Mouse (Mus musculus): ENCODE data around the gene Fcor. TPM values are rescaled to one million over a fixed set of nuclear protein-coding genes. Genes with fewer than 3 reads are reported as not detected.

Fcor gene
- polyA plus RNA-seq, 1 experiment from 2014 or later, result 9.9 TPM

GRCm38 (mm10) chr8:3687537-3687936, 15.4 kb upstream of the Fcor start:
- 78% methylated on average over 6 of the region's 6 CpGs for WGBS
- H3K4me3 ChIP-seq, result no peak overlapping the region
- no peak overlapping the region for H3K27ac ChIP-seq
- H3K4me2 ChIP-seq, result no peak overlapping the region
- H3K4me1 ChIP-seq, result no peaks in the 10 kb centered on the region
- no peak for ATAC-seq (ENCODE audit: insufficient number of reproducible peaks, low FRiP score, low TSS enrichment, low read depth)
- no peaks in the 10 kb centered on the region for H3K27me3 ChIP-seq
- H3K36me3 ChIP-seq, result no peaks in the 10 kb centered on the region
- no peak overlapping the region for H3K9ac ChIP-seq
- H3K9me3 ChIP-seq, result no peaks in the 10 kb centered on the region

GRCm38 (mm10) chr8:3685422-3685821, 13.3 kb upstream of the Fcor start:
- H3K27me3 ChIP-seq, result no peaks in the 10 kb centered on the region

GRCm38 (mm10) chr8:3684530-3684929, 12.4 kb upstream of the Fcor start:
- Histone ChIP-seq H3K4me3 (no peak overlapping the region), H3K27ac (no peak overlapping the region), H3K4me1 (no peaks in the 10 kb centered on the region), H3K36me3 (peaks cover 19% of the 10 kb centered on the region), H3K27me3 (no peaks in the 10 kb centered on the region), H3K9ac (no peak overlapping the region), H3K4me2 (no peak overlapping the region), H3K9me3 (no peaks in the 10 kb centered on the region)
- ATAC-seq (ENCODE audit: insufficient number of reproducible peaks, low FRiP score, low TSS enrichment, low read depth), result no peak

More at GRCm38 (mm10) chr8:3685422-3685821, 13.3 kb upstream of the Fcor start:
- Histone ChIP-seq H3K9ac (no peak overlapping the region), H3K27ac (no peak overlapping the region), H3K4me1 (no peaks in the 10 kb centered on the region), H3K9me3 (no peaks in the 10 kb centered on the region), H3K4me2 (no peak overlapping the region), H3K36me3 (peaks cover 10% of the 10 kb centered on the region; the same call in 1 of the 2 replicates), H3K4me3 (no peak overlapping the region)
- WGBS, result 63% methylated on average over 5 of the region's 5 CpGs
- no peak for ATAC-seq (ENCODE audit: insufficient number of reproducible peaks, low FRiP score, low TSS enrichment, low read depth)

DNA sequence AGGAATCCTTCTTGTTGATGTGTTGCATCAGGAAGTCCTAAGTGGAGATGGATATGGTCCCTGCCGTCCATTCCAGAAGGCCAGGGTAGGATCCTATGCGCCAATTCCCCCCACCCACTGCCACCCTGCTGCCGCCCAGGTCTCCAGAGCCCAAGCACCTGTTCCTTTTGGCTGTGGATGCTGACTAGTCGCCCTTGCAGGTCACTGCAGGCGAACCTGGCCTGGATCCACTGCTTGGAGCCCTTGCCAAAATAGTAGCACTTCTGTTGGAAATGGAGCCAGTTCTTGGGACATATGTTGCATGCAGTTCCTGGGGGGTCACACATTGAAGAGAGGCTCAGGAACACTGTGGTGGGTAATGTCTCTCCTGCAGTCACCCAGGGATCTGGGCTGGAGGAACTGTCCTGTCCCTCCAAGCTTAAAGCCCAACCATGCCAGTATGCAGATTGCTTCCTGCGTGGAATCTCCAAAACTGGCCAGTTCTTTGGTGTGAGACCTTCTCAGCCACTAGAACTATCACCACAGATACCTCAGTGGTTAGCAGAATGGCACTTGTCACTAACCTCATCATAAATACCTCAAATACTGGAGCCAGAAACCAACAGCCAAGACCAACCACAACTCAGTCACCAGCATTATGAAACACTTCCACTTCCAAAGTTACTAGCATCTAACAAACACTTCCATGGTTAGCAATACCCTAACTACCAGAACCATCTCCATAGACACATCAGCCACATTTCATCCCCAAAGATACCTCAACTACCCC, 11.4 kb upstream of the Fcor start:
- no peak overlapping the region for H3K4me3 ChIP-seq
- no peak overlapping the region for H3K9ac ChIP-seq
- H3K27ac ChIP-seq, result no peak overlapping the region
- WGBS, result 73% methylated on average over 6 of the region's 6 CpGs
- no peaks in the 10 kb centered on the region; the same call in 1 of the 2 replicates for H3K4me1 ChIP-seq
- no peaks in the 10 kb centered on the region for H3K27me3 ChIP-seq
- H3K4me2 ChIP-seq, result no peak overlapping the region
- peaks cover 29% of the 10 kb centered on the region for H3K36me3 ChIP-seq
- ATAC-seq (ENCODE audit: insufficient number of reproducible peaks, low FRiP score, low TSS enrichment, low read depth), result no peak
- no peaks in the 10 kb centered on the region for H3K9me3 ChIP-seq

- WGBS, result 88% methylated on average over 5 of the region's 5 CpGs
- Histone ChIP-seq H3K4me3 (no peak overlapping the region), H3K36me3 (peaks cover 29% of the 10 kb centered on the region), H3K9ac (no peak overlapping the region), H3K27me3 (no peaks in the 10 kb centered on the region), H3K9me3 (no peaks in the 10 kb centered on the region), H3K27ac (no peak overlapping the region), H3K4me2 (no peak overlapping the region), H3K4me1 (peaks cover 8% of the 10 kb centered on the region)
- ATAC-seq (ENCODE audit: insufficient number of reproducible peaks, low FRiP score, low TSS enrichment, low read depth), result no peak
Observed at GRCm38 (mm10) chr8:3682435-3682834, 10.3 kb upstream of the Fcor start.

- H3K36me3 ChIP-seq, result peaks cover 29% of the 10 kb centered on the region
- ATAC-seq (ENCODE audit: insufficient number of reproducible peaks, low FRiP score, low TSS enrichment, low read depth), result no peak
Observed at GRCm38 (mm10) chr8:3679656-3680055, 7.5 kb upstream of the Fcor start.

GRCm38 (mm10) chr8:3679236-3679635, 7.1 kb upstream of the Fcor start:
- Histone ChIP-seq H3K4me2 (no peak overlapping the region), H3K4me3 (no peak overlapping the region), H3K4me1 (peaks cover 13% of the 10 kb centered on the region), H3K9ac (no peak overlapping the region), H3K36me3 (peaks cover 29% of the 10 kb centered on the region), H3K27ac (no peak overlapping the region), H3K27me3 (no peaks in the 10 kb centered on the region), H3K9me3 (no peaks in the 10 kb centered on the region)
- ATAC-seq (ENCODE audit: insufficient number of reproducible peaks, low FRiP score, low TSS enrichment, low read depth), result no peak
- 95% methylated on average over 23 of the region's 23 CpGs for WGBS

More at GRCm38 (mm10) chr8:3679656-3680055, 7.5 kb upstream of the Fcor start:
- Histone ChIP-seq H3K27me3 (no peaks in the 10 kb centered on the region), H3K27ac (no peak overlapping the region), H3K4me1 (peaks cover 13% of the 10 kb centered on the region), H3K4me3 (no peak overlapping the region), H3K9me3 (no peaks in the 10 kb centered on the region), H3K9ac (no peak overlapping the region), H3K4me2 (no peak overlapping the region)
- 83% methylated on average over 5 of the region's 5 CpGs for WGBS

GRCm38 (mm10) chr8:3678831-3679230, 6.7 kb upstream of the Fcor start:
- H3K9ac ChIP-seq, result no peak overlapping the region
- 97% methylated on average over 23 of the region's 23 CpGs for WGBS
- peaks cover 13% of the 10 kb centered on the region for H3K4me1 ChIP-seq
- no peaks in the 10 kb centered on the region for H3K27me3 ChIP-seq
- no peak overlapping the region for H3K27ac ChIP-seq
- H3K4me2 ChIP-seq, result no peak overlapping the region
- H3K4me3 ChIP-seq, result no peak overlapping the region
- H3K36me3 ChIP-seq, result peaks cover 29% of the 10 kb centered on the region
- H3K9me3 ChIP-seq, result no peaks in the 10 kb centered on the region
- ATAC-seq (ENCODE audit: insufficient number of reproducible peaks, low FRiP score, low TSS enrichment, low read depth), result no peak

DNA sequence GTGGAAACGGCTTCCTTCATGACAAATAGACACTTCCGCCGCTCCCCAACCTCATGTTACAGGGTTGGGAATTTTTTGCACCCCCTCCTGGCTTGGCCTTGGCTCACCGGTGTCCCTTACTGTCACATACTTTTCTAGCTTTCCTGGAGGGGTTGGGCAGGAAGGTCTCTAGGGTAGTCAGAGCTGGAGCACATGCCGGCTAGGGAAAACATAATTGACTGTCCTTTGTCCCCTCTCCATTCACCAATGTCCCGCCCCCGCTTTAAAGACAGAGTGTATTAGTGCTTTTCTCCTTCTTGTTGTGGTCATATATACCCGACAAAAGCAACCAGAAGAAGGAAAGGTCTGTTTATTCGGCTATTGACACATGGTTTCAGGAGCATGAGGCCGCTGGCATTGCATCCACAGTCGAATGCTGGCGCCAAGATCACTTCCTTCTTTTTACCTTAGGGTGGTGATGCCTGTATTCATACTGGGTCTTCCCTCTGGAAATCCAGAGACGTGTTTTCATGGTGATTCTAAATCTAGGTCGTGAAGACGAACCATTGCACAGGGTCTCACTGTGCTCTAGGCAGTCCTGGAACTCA, 4.9 kb upstream of the Fcor start:
- ATAC-seq (ENCODE audit: insufficient number of reproducible peaks, low FRiP score, low TSS enrichment, low read depth), result no peak
- Histone ChIP-seq H3K27ac (peak overlapping the region; percentile 93), H3K4me2 (peak overlapping the region; percentile 72), H3K27me3 (no peaks in the 10 kb centered on the region), H3K4me1 (peaks cover 18% of the 10 kb centered on the region), H3K9ac (peak overlapping the region; percentile 95), H3K4me3 (peak overlapping the region; percentile 88), H3K9me3 (no peaks in the 10 kb centered on the region), H3K36me3 (peaks cover 29% of the 10 kb centered on the region)
- WGBS, result 3% methylated on average over 15 of the region's 15 CpGs

DNA sequence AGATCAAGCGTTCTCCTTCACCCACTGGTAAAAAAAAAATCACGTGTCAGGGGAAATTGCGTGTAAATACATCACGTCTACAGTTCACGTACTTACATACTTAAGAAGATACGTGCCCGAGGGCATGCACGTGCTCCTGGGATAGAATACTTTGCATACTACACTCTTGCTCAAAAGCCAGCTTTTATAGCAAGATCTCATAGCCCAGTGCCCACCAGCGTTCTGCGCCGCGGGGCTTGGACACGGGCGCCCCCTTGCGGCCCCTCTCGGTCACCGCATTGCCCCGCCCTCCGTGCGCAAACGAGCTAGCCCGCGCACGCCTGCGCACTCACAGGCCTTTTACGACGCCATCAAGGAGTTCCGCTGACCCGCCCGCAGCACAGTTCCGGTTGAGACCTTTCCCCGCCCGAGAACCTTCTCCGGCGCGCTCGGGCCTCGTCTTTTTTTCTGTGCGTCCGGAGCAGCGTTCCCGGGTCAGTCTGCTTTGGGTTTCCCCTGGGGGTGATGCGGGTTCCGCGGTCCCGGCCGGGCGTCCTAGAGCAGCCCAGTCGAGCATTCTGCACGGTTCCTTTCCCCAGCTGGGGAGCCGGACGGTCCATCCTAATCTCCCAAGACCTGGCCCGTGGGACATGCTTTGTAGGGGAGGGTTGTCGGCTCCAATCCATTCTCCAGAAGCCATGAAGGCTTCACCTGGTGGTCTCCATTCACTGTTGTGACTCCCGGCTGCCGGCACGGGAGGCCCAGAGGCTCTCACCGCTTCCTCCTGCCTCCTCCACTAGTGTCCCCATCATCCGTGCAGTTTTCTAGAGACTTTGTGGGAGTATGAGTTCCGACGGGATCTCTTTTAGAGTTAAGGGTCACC, 4.2 kb upstream of the Fcor start, which contains the start of gene Trappc5:
Gene Trappc5 (plus strand): TSS at position 169 of the 862 bp plus-strand sequence.
- WGBS, result 1% methylated on average over 61 of the region's 61 CpGs
- Histone ChIP-seq H3K27me3 (no peaks in the 10 kb centered on the region), H3K9me3 (no peaks in the 10 kb centered on the region), H3K9ac (peak within 1 kb of the TSS; percentile 95), H3K36me3 (peaks cover 27% of the 10 kb centered on the region), H3K4me3 (peak within 1 kb of the TSS; percentile 88), H3K27ac (peak within 1 kb of the TSS; percentile 93), H3K4me1 (peaks cover 18% of the 10 kb centered on the region), H3K4me2 (peak within 1 kb of the TSS; percentile 72)
- ATAC-seq (ENCODE audit: insufficient number of reproducible peaks, low FRiP score, low TSS enrichment, low read depth), result peak; percentile 85

DNA sequence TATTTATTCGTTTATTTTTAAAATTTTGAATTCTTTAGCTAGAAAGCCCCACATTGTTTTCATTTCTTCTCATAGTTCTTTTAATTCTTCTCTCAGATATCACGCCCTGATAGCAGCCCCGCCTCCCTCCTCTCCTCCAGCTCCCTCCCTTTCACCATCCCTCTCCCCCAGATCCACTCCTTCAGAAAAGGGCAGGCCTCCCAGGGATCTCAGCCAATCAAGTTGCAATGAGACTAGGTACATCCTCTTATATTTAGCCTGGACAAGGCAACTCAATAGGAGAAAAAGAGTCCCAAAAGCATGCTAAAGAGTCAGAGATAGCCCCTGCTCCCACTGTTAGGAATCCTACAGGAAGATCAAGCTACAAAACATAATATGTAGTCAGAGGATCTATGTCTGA, 2.5 kb upstream of the Fcor start:
- no peak overlapping the region for H3K4me3 ChIP-seq
- H3K4me2 ChIP-seq, result no peak overlapping the region
- H3K27ac ChIP-seq, result no peak overlapping the region
- H3K27me3 ChIP-seq, result no peaks in the 10 kb centered on the region
- 57% methylated on average over 3 of the region's 3 CpGs for whole genome bisulfite sequencing
- peaks cover 11% of the 10 kb centered on the region for H3K36me3 ChIP-seq
- H3K4me1 ChIP-seq, result peaks cover 18% of the 10 kb centered on the region
- ATAC-seq (ENCODE audit: insufficient number of reproducible peaks, low FRiP score, low TSS enrichment, low read depth), result no peak
- H3K9me3 ChIP-seq, result no peaks in the 10 kb centered on the region
- H3K9ac ChIP-seq, result no peak overlapping the region

GRCm38 (mm10) chr8:3670388-3670787, 1.8 kb downstream of the Fcor start:
- ATAC-seq (ENCODE audit: insufficient number of reproducible peaks, low FRiP score, low TSS enrichment, low read depth), result no peak
- Histone ChIP-seq H3K36me3 (no peaks in the 10 kb centered on the region), H3K9me3 (no peaks in the 10 kb centered on the region), H3K4me1 (0 out of 2 replicates have a peak, but pooled peaks cover 5% of the 10 kb centered on the region), H3K4me2 (no peak overlapping the region), H3K9ac (no peak overlapping the region), H3K27me3 (no peaks in the 10 kb centered on the region), H3K4me3 (no peak overlapping the region), H3K27ac (no peak overlapping the region)
- 70% methylated on average over 2 of the region's 2 CpGs for WGBS
